Mouse (Mus musculus): ENCODE data around the gene C330021F23Rik. TPM values are rescaled to one million over a fixed set of nuclear protein-coding genes. Genes with fewer than 3 reads are reported as not detected.

C330021F23Rik gene
- total and polyA plus RNA-seq, 3 experiments: 0.39 TPM; not detected in 2

GRCm38 (mm10) chr8:3622119-3622518, 54.3 kb downstream of the C330021F23Rik start:
- intact Hi-C loops (cut with DNase I): loop anchor here (5.0 kb wide), 2 partner anchors 65 to 105 kb away; partner anchors contain the start of gene Pnpla6
- Histone ChIP-seq H3K79me2 (replicated peaks; ENCODE audit: control insufficient read depth, insufficient read depth, low read length) (no peaks in the 10 kb centered on the region), H3K4me3 (no peak overlapping the region), H3K9ac (ENCODE audit: low read depth, low read length) (no peak overlapping the region), H3K36me3 (ENCODE audit: control insufficient read depth, insufficient read depth, low read length) (no peaks in the 10 kb centered on the region), H3K4me1 (ENCODE audit: control insufficient read depth, insufficient read depth, low read length) (peaks cover 4% of the 10 kb centered on the region), H3K27ac (no peak overlapping the region), H3K27me3 (ENCODE audit: control insufficient read depth, insufficient read depth, low read length) (no peaks in the 10 kb centered on the region)
- DNase-seq: no peak
- TF ChIP-seq POLR2A (IDR thresholded peaks at IDR 0.05; ENCODE audit: insufficient read depth, low read depth, low read length): no peak
- TF ChIP-seq EP300 (IDR thresholded peaks at IDR 0.05; ENCODE audit: insufficient read depth, low read depth, low read length): no peak
- TF ChIP-seq CTCF (IDR thresholded peaks at IDR 0.05): no peak
- 62% methylated on average over 8 of the region's 8 CpGs for WGBS

DNA sequence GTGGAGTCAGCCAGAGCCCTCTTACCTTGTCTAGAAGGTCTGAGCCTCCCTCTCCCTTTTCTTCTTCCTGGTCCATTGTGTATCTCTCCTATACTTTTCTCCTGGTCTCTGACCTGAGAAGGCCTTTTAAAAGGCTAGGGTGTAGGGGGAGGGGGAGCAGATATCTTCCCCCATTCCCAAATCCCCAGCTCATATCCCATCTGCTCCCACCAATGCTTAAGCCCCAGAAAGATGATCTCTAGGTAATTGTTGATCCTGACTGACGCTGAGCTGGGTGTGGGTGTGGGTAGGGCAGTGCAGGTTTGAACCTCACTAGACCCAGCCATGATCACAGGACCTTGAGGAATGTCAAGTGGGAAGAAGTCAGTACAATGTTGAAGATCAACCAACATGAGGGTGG, 57.7 kb downstream of the C330021F23Rik start, which contains the start of gene Pcp2:
TSS of gene Pcp2 (minus strand) at position 101 of the 400 bp plus-strand sequence.
- 59% methylated on average over 1 of the region's 1 CpGs for WGBS
- Histone ChIP-seq H3K4me1 (ENCODE audit: control insufficient read depth, insufficient read depth, low read length) (peaks cover 2% of the 10 kb centered on the region), H3K9ac (ENCODE audit: low read depth, low read length) (no peak within 1 kb of the TSS), H3K79me2 (replicated peaks; ENCODE audit: control insufficient read depth, insufficient read depth, low read length) (no peaks in the 10 kb centered on the region), H3K4me3 (no peak within 1 kb of the TSS), H3K36me3 (ENCODE audit: control insufficient read depth, insufficient read depth, low read length) (no peaks in the 10 kb centered on the region), H3K27ac (no peak within 1 kb of the TSS), H3K27me3 (ENCODE audit: control insufficient read depth, insufficient read depth, low read length) (peaks cover 1% of the 10 kb centered on the region; the same call in 1 of the 2 replicates)
- TF ChIP-seq EP300 (IDR thresholded peaks at IDR 0.05; ENCODE audit: insufficient read depth, low read depth, low read length) (no peak), CTCF (IDR thresholded peaks at IDR 0.05) (no peak), POLR2A (IDR thresholded peaks at IDR 0.05; ENCODE audit: insufficient read depth, low read depth, low read length) (no peak)
- no peak for DNase-seq
- intact Hi-C loops (cut with DNase I): no loop called here

DNA sequence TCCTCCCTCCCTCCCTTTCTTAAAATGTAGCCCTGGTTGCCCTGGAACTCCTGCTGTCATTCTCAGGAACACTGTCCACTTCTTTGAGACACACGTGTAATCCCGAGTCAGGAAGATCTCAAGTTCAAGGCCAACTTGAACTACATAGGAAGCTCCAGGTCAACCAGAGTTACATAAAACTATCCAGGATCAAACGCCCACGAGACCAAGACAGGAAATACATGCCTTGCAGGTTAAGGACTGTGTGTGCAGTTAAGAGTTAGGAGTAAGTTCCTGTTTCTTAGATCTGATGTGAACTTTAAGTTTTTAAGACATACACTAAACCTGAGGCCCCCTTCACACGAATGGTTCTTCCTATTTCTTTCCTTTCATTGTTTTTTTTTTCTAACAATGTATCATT, 59.2 kb downstream of the C330021F23Rik start:
- Histone ChIP-seq H3K27me3 (ENCODE audit: control insufficient read depth, insufficient read depth, low read length) (peaks cover 1% of the 10 kb centered on the region; the same call in 1 of the 2 replicates), H3K9ac (ENCODE audit: low read depth, low read length) (no peak overlapping the region), H3K79me2 (replicated peaks; ENCODE audit: control insufficient read depth, insufficient read depth, low read length) (no peaks in the 10 kb centered on the region), H3K4me1 (ENCODE audit: control insufficient read depth, insufficient read depth, low read length) (peaks cover under 1% of the 10 kb centered on the region), H3K36me3 (ENCODE audit: control insufficient read depth, insufficient read depth, low read length) (no peaks in the 10 kb centered on the region), H3K27ac (no peak overlapping the region), H3K4me3 (no peak overlapping the region)
- intact Hi-C loops (cut with DNase I): no loop called here
- DNase-seq: no peak
- TF ChIP-seq EP300 (IDR thresholded peaks at IDR 0.05; ENCODE audit: insufficient read depth, low read depth, low read length): no peak
- TF ChIP-seq POLR2A (IDR thresholded peaks at IDR 0.05; ENCODE audit: insufficient read depth, low read depth, low read length): no peak
- no peak for TF ChIP-seq CTCF (IDR thresholded peaks at IDR 0.05)
- WGBS: 31% methylated on average over 5 of the region's 5 CpGs

GRCm38 (mm10) chr8:3628014-3628413, 60.2 kb downstream of the C330021F23Rik start:
- Histone ChIP-seq H3K9ac (ENCODE audit: low read depth, low read length) (no peak overlapping the region), H3K27me3 (ENCODE audit: control insufficient read depth, insufficient read depth, low read length) (peaks cover 1% of the 10 kb centered on the region; the same call in 1 of the 2 replicates), H3K36me3 (ENCODE audit: control insufficient read depth, insufficient read depth, low read length) (no peaks in the 10 kb centered on the region), H3K4me3 (no peak overlapping the region), H3K27ac (no peak overlapping the region), H3K4me1 (ENCODE audit: control insufficient read depth, insufficient read depth, low read length) (no peaks in the 10 kb centered on the region), H3K79me2 (replicated peaks; ENCODE audit: control insufficient read depth, insufficient read depth, low read length) (no peaks in the 10 kb centered on the region)
- WGBS: 21% methylated on average over 5 of the region's 5 CpGs
- intact Hi-C loops (cut with DNase I): no loop called here
- DNase-seq: no peak
- TF ChIP-seq CTCF (IDR thresholded peaks at IDR 0.05) (peak; percentile 58), POLR2A (IDR thresholded peaks at IDR 0.05; ENCODE audit: insufficient read depth, low read depth, low read length) (no peak)

GRCm38 (mm10) chr8:3630647-3631477, 63.1 kb downstream of the C330021F23Rik start, which contains the start of gene Stxbp2:
TSS of gene Stxbp2 (plus strand) at chr8:3630955.
- no peaks in the 10 kb centered on the region for H3K36me3 ChIP-seq (ENCODE audit: control insufficient read depth, insufficient read depth, low read length)
- H3K9ac ChIP-seq (ENCODE audit: low read depth, low read length): no peak within 1 kb of the TSS
- WGBS: 6% methylated on average over 47 of the region's 47 CpGs
- peak; percentile 58 to 69 for DNase-seq
- peak within 1 kb of the TSS; percentile 44 for H3K4me3 ChIP-seq
- intact Hi-C loops (cut with DNase I): no loop called here
- H3K27ac ChIP-seq: no peak within 1 kb of the TSS
- H3K79me2 ChIP-seq (replicated peaks; ENCODE audit: control insufficient read depth, insufficient read depth, low read length): no peaks in the 10 kb centered on the region
- no peak for TF ChIP-seq POLR2A (IDR thresholded peaks at IDR 0.05; ENCODE audit: insufficient read depth, low read depth, low read length)
- no peak for TF ChIP-seq EP300 (IDR thresholded peaks at IDR 0.05; ENCODE audit: insufficient read depth, low read depth, low read length)
- TF ChIP-seq CTCF (IDR thresholded peaks at IDR 0.05): no peak
- H3K27me3 ChIP-seq (ENCODE audit: control insufficient read depth, insufficient read depth, low read length): peaks cover 1% of the 10 kb centered on the region; the same call in 1 of the 2 replicates
- no peaks in the 10 kb centered on the region for H3K4me1 ChIP-seq (ENCODE audit: control insufficient read depth, insufficient read depth, low read length)

- TF ChIP-seq POLR2A (IDR thresholded peaks at IDR 0.05; ENCODE audit: insufficient read depth, low read depth, low read length) (no peak), EP300 (IDR thresholded peaks at IDR 0.05; ENCODE audit: insufficient read depth, low read depth, low read length) (no peak), CTCF (IDR thresholded peaks at IDR 0.05) (no peak)
- intact Hi-C loops (cut with DNase I): no loop called here
- H3K4me1 ChIP-seq (ENCODE audit: control insufficient read depth, insufficient read depth, low read length): no peaks in the 10 kb centered on the region
- H3K79me2 ChIP-seq (replicated peaks; ENCODE audit: control insufficient read depth, insufficient read depth, low read length): no peaks in the 10 kb centered on the region
- no peaks in the 10 kb centered on the region for H3K36me3 ChIP-seq (ENCODE audit: control insufficient read depth, insufficient read depth, low read length)
- peak overlapping the region; percentile 44 for H3K4me3 ChIP-seq
- no peak overlapping the region for H3K27ac ChIP-seq
- no peak overlapping the region for H3K9ac ChIP-seq (ENCODE audit: low read depth, low read length)
- peaks cover 1% of the 10 kb centered on the region; the same call in 1 of the 2 replicates for H3K27me3 ChIP-seq (ENCODE audit: control insufficient read depth, insufficient read depth, low read length)
- 16% methylated on average over 8 of the region's 8 CpGs for WGBS
- DNase-seq: no peak
Observed at GRCm38 (mm10) chr8:3631478-3631875, 63.7 kb downstream of the C330021F23Rik start.

Other genes starting within 250 kb of the C330021F23Rik start
- gene A430078G23Rik, start 214.6 kb upstream of the C330021F23Rik start, total RNA-seq (2021): under 1 TPM; 0.57 TPM
- gene A430078G23Rik, start 214.6 kb upstream of the C330021F23Rik start, polyA plus RNA-seq (2012; rRNA removed): 0.41 and 0.53 TPM in 2 replicates
- gene Arhgef18, start 175.0 kb upstream of the C330021F23Rik start, total RNA-seq (2021): 10 to 100 TPM; 18.7 to 20.4 TPM
- gene Arhgef18, start 175.0 kb upstream of the C330021F23Rik start, polyA plus RNA-seq (2012; rRNA removed): 12.3 and 15.3 TPM in 2 replicates
- 1 to 10 TPM; 2.4 to 3.1 TPM for gene Pex11g, start 100.3 kb upstream of the C330021F23Rik start, total RNA-seq (2021)
- gene Pex11g, start 100.3 kb upstream of the C330021F23Rik start, polyA plus RNA-seq (2012; rRNA removed): 4.5 and 5.5 TPM in 2 replicates
- under 1 TPM in 1 of 2 experiments, not detected in 1; 0.14 TPM for gene Tex45, start 97.1 kb upstream of the C330021F23Rik start, total RNA-seq (2021)
- 0.12 TPM in 1 of 2 replicates, not detected in the other for gene Tex45, start 97.1 kb upstream of the C330021F23Rik start, polyA plus RNA-seq (2012; rRNA removed)
- gene Zfp358, start 74.9 kb upstream of the C330021F23Rik start, total RNA-seq (2021): 10 to 100 TPM; 24.9 to 30.7 TPM
- 51.3 and 53.9 TPM in 2 replicates for gene Zfp358, start 74.9 kb upstream of the C330021F23Rik start, polyA plus RNA-seq (2012; rRNA removed)
- gene Mcoln1, start 67.5 kb upstream of the C330021F23Rik start, total RNA-seq (2021): 10 to 100 TPM; 20.6 to 23.1 TPM
- gene Mcoln1, start 67.5 kb upstream of the C330021F23Rik start, polyA plus RNA-seq (2012; rRNA removed): 86.9 and 123 TPM in 2 replicates
- gene Pnpla6, start 52.6 kb upstream of the C330021F23Rik start, total RNA-seq (2021): 10 to 100 TPM in 1 of 2 experiments, 1 to 10 TPM in 1; 8.5 to 11.1 TPM
- gene Pnpla6, start 52.6 kb upstream of the C330021F23Rik start, polyA plus RNA-seq (2012; rRNA removed): 24.8 and 25.1 TPM in 2 replicates
- 1 to 10 TPM in 1 of 2 experiments, under 1 TPM in 1; 0.68 to 1.2 TPM for gene Camsap3, start 19.3 kb downstream of the C330021F23Rik start, total RNA-seq (2021)
- gene Camsap3, start 19.3 kb downstream of the C330021F23Rik start, polyA plus RNA-seq (2012; rRNA removed): 1.8 and 1.9 TPM in 2 replicates
- 10 to 100 TPM; 15.3 to 15.4 TPM for gene Xab2, start 53.3 kb downstream of the C330021F23Rik start, total RNA-seq (2021)
- 27.0 and 30.1 TPM in 2 replicates for gene Xab2, start 53.3 kb downstream of the C330021F23Rik start, polyA plus RNA-seq (2012; rRNA removed)
- 10 to 100 TPM; 79.1 to 92.2 TPM for gene Pet100, start 53.6 kb downstream of the C330021F23Rik start, total RNA-seq (2021)
- 7.6 and 13.6 TPM in 2 replicates for gene Pet100, start 53.6 kb downstream of the C330021F23Rik start, polyA plus RNA-seq (2012; rRNA removed)
- not detected for gene Pcp2, start 57.6 kb downstream of the C330021F23Rik start, total RNA-seq (2021)
- not detected in 2 replicates for gene Pcp2, start 57.6 kb downstream of the C330021F23Rik start, polyA plus RNA-seq (2012; rRNA removed)
- 1 to 10 TPM; 5.7 to 6.4 TPM for gene Stxbp2, start 63.0 kb downstream of the C330021F23Rik start, total RNA-seq (2021)
- gene Stxbp2, start 63.0 kb downstream of the C330021F23Rik start, polyA plus RNA-seq (2012; rRNA removed): 9.6 and 13.4 TPM in 2 replicates
- gene Retn, start 87.8 kb downstream of the C330021F23Rik start, total RNA-seq (2021): 1 to 10 TPM in 1 of 2 experiments, under 1 TPM in 1; 0.86 to 2.4 TPM
- 3.0 and 8.4 TPM in 2 replicates for gene Retn, start 87.8 kb downstream of the C330021F23Rik start, polyA plus RNA-seq (2012; rRNA removed)
- gene Mcemp1, start 97.8 kb downstream of the C330021F23Rik start, total RNA-seq (2021): under 1 TPM; 0.21 to 0.89 TPM
- 0.31 TPM in 1 of 2 replicates, not detected in the other for gene Mcemp1, start 97.8 kb downstream of the C330021F23Rik start, polyA plus RNA-seq (2012; rRNA removed)
- 1 to 10 TPM; 1.0 to 1.6 TPM for gene Fcor, start 104.4 kb downstream of the C330021F23Rik start, total RNA-seq (2021)
- gene Fcor, start 104.4 kb downstream of the C330021F23Rik start, polyA plus RNA-seq (2012; rRNA removed): 4.2 and 12.9 TPM in 2 replicates
- 10 to 100 TPM; 17.6 to 19.3 TPM for gene Trappc5, start 108.3 kb downstream of the C330021F23Rik start, total RNA-seq (2021)
- gene Trappc5, start 108.3 kb downstream of the C330021F23Rik start, polyA plus RNA-seq (2012; rRNA removed): 19.9 and 30.1 TPM in 2 replicates
- gene Fcer2a, start 126.2 kb downstream of the C330021F23Rik start, total RNA-seq (2021): under 1 TPM; 0.29 to 0.32 TPM
- gene Fcer2a, start 126.2 kb downstream of the C330021F23Rik start, polyA plus RNA-seq (2012; rRNA removed): 0.76 and 0.98 TPM in 2 replicates
- under 1 TPM; 0.66 to 0.70 TPM for gene Clec4g, start 152.7 kb downstream of the C330021F23Rik start, total RNA-seq (2021)
- gene Clec4g, start 152.7 kb downstream of the C330021F23Rik start, polyA plus RNA-seq (2012; rRNA removed): 0.45 and 1.3 TPM in 2 replicates
- under 1 TPM in 1 of 2 experiments, not detected in 1; 0.16 TPM for gene Cd209a, start 181.0 kb downstream of the C330021F23Rik start, total RNA-seq (2021)
- gene Cd209a, start 181.0 kb downstream of the C330021F23Rik start, polyA plus RNA-seq (2012; rRNA removed): 1.00 TPM in 1 of 2 replicates, not detected in the other